12 mouse cellular contexts compared by ENCODE assay signal in the genomic region with DNA sequence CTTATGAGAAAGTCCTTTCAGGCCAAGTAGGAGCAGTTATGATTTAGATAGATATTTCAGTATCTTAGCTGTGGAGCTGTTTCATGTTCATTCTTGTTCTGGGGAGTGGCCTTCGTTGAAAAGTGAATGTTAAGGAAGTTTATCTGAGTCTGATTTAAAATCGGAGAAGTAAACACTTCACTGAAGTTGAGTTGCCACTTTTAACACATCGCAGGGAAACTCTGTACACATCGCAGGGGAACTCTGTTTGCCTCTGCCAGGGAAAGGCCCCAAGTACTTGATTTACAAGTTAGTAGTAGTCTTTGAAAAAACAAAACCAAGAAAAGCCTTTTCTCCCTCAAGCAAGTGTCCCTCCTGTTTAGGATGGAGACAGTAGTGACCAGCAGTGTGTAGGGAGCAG. TPM values are rescaled to one million over a fixed set of nuclear protein-coding genes. Genes with fewer than 3 reads are reported as not detected.
A peak's percentile ranks its signal among the peaks of the same experiment; 100 is the strongest.
DNase-seq lines count a peak whose midpoint lies in the region; ATAC-seq and TF ChIP-seq lines count a peak whose summit lies in the region.
"Had no signal": no experiment of that assay in that cellular context is flagged by ENCODE, and none has a peak within 500 bp of the region (broad histone marks: within the 10 kb centered on the region; RNA-seq: fewer than 3 reads in every experiment).

No protein-coding gene starts in this region.

- TF ChIP-seq CTCF in ES-Bruce4 (IDR thresholded peaks at IDR 0.05; ENCODE audit: low read depth, low read length), result no peak
- no peak for TF ChIP-seq CTCF in lung, embryonic 14.5 days (IDR thresholded peaks at IDR 0.05; ENCODE audit: low read depth)

- ATAC-seq in heart, embryonic 12.5 days (ENCODE audit: insufficient number of reproducible peaks, low FRiP score), result no peak
- no peak for ATAC-seq in intestine, embryonic 14.5 days (replicated peaks; ENCODE audit: low FRiP score, low TSS enrichment, low read depth)
- ATAC-seq in lung, embryonic 14.5 days (ENCODE audit: insufficient read depth), result no peak
- no peak for ATAC-seq in midbrain, embryonic 15.5 days (replicated peaks)

- peak overlapping the region; percentile 65 for H3K4me3 ChIP-seq in heart, embryonic 12.5 days
- peak overlapping the region; percentile 23; the same call in 1 of the 2 replicates for H3K4me3 ChIP-seq in ES-Bruce4 (ENCODE audit: low read depth, low read length)
- H3K4me3 ChIP-seq in intestine, embryonic 14.5 days (ENCODE audit: low read depth, low read length), result peak overlapping the region; percentile 52; the same call in 1 of the 2 replicates
- H3K4me3 ChIP-seq in lung, embryonic 14.5 days (ENCODE audit: low read depth, low read length), result peak overlapping the region; percentile 49
- H3K4me3 ChIP-seq in midbrain, embryonic 15.5 days, result no peak overlapping the region

- TF ChIP-seq EP300 in ES-Bruce4 (IDR thresholded peaks at IDR 0.05; ENCODE audit: insufficient read depth, low read depth, low read length), result no peak

- H3K27me3 ChIP-seq in heart, embryonic 12.5 days (replicated peaks), result peaks cover 12% of the 10 kb centered on the region
- no peaks in the 10 kb centered on the region for H3K27me3 ChIP-seq in ES-Bruce4 (ENCODE audit: control insufficient read depth, insufficient read depth, low read length, poor library complexity, severe bottlenecking)
- H3K27me3 ChIP-seq in intestine, embryonic 14.5 days (replicated peaks; ENCODE audit: control insufficient read depth, insufficient read depth, low read length), result peaks cover 37% of the 10 kb centered on the region
- H3K27me3 ChIP-seq in lung, embryonic 14.5 days (ENCODE audit: insufficient read depth, low read length), result peaks cover 31% of the 10 kb centered on the region
- H3K27me3 ChIP-seq in midbrain, embryonic 15.5 days (replicated peaks), result peaks cover 34% of the 10 kb centered on the region

- peaks cover 23% of the 10 kb centered on the region for H3K4me1 ChIP-seq in heart, embryonic 12.5 days (replicated peaks)
- no peaks in the 10 kb centered on the region for H3K4me1 ChIP-seq in ES-Bruce4 (ENCODE audit: control insufficient read depth, insufficient read depth, low read length)
- H3K4me1 ChIP-seq in intestine, embryonic 14.5 days (replicated peaks; ENCODE audit: control insufficient read depth, insufficient read depth, low read length), result peaks cover 3% of the 10 kb centered on the region; the same call in 1 of the 2 replicates
- no peaks in the 10 kb centered on the region for H3K4me1 ChIP-seq in lung, embryonic 14.5 days (ENCODE audit: insufficient read depth)
- H3K4me1 ChIP-seq in midbrain, embryonic 15.5 days, result peaks cover 8% of the 10 kb centered on the region; the same call in 1 of the 2 replicates

- peak overlapping the region; percentile 67 for H3K27ac ChIP-seq in heart, embryonic 12.5 days (ENCODE audit: poor library complexity, severe bottlenecking)
- H3K27ac ChIP-seq in ES-Bruce4 (ENCODE audit: insufficient read depth, low read length), result peak overlapping the region; percentile 19; the same call in 1 of the 2 replicates
- H3K27ac ChIP-seq in intestine, embryonic 14.5 days (ENCODE audit: low read depth), result no peak overlapping the region
- H3K27ac ChIP-seq in lung, embryonic 14.5 days (ENCODE audit: low read depth), result no peak overlapping the region
- no peak overlapping the region for H3K27ac ChIP-seq in midbrain, embryonic 15.5 days
- H3K27ac ChIP-seq: macrophage had no signal

- intact Hi-C loops in heart, postnatal 25 days (cut with DNase I), result no loop called here

- 31% methylated on average over 4 of the region's 4 CpGs for WGBS in heart, embryonic 12.5 days
- 37% methylated on average over 4 of the region's 4 CpGs for WGBS in intestine, embryonic 14.5 days
- 41% methylated on average over 4 of the region's 4 CpGs for WGBS in lung, embryonic 14.5 days
- 68% methylated on average over 4 of the region's 4 CpGs for WGBS in midbrain, embryonic 15.5 days

- TF ChIP-seq POLR2A in ES-Bruce4 (IDR thresholded peaks at IDR 0.05; ENCODE audit: insufficient read depth, low read length), result no peak

- no peaks in the 10 kb centered on the region for H3K36me3 ChIP-seq in heart, embryonic 12.5 days
- H3K36me3 ChIP-seq in ES-Bruce4 (ENCODE audit: control insufficient read depth, insufficient read depth, low read length, poor library complexity, severe bottlenecking), result no peaks in the 10 kb centered on the region
- H3K36me3 ChIP-seq in intestine, embryonic 14.5 days (ENCODE audit: control insufficient read depth, insufficient read depth, low read length), result no peaks in the 10 kb centered on the region
- no peaks in the 10 kb centered on the region for H3K36me3 ChIP-seq in lung, embryonic 14.5 days (ENCODE audit: insufficient read depth)
- H3K36me3 ChIP-seq in midbrain, embryonic 15.5 days (replicated peaks), result no peaks in the 10 kb centered on the region

- no peaks in the 10 kb centered on the region for H3K9me3 ChIP-seq in heart, embryonic 12.5 days (replicated peaks)
- no peaks in the 10 kb centered on the region for H3K9me3 ChIP-seq in ES-Bruce4 (replicated peaks; ENCODE audit: control insufficient read depth, insufficient read depth, low read length, poor library complexity, severe bottlenecking)
- no peaks in the 10 kb centered on the region for H3K9me3 ChIP-seq in intestine, embryonic 14.5 days (ENCODE audit: control insufficient read depth, low read length)
- no peaks in the 10 kb centered on the region for H3K9me3 ChIP-seq in lung, embryonic 14.5 days (ENCODE audit: low read depth, low read length)
- H3K9me3 ChIP-seq in midbrain, embryonic 15.5 days, result no peaks in the 10 kb centered on the region

- no peak for DNase-seq in heart, postnatal 25 days (ENCODE audit: low spot score)
- DNase-seq in intestine, embryonic 14.5 days (ENCODE audit: low spot score), result no peak
- DNase-seq in lung, embryonic 14.5 days, result peak; percentile 37
- DNase-seq in right cerebral cortex, postnatal 14 days, result no peak
- no peak for DNase-seq in layer of hippocampus, postnatal 10 days (ENCODE audit: low spot score in 2 of 2)

- H3K9ac ChIP-seq in heart, embryonic 12.5 days, result peak overlapping the region; percentile 64; the same call in 1 of the 2 replicates
- H3K9ac ChIP-seq in ES-Bruce4 (ENCODE audit: low read depth, poor library complexity, severe bottlenecking), result peak overlapping the region; percentile 63
- no peak overlapping the region for H3K9ac ChIP-seq in intestine, embryonic 14.5 days (ENCODE audit: low read length)
- no peak overlapping the region for H3K9ac ChIP-seq in lung, embryonic 14.5 days
- H3K9ac ChIP-seq in midbrain, embryonic 15.5 days, result no peak overlapping the region

- peak overlapping the region; percentile 65 for H3K4me2 ChIP-seq in heart, embryonic 12.5 days
- H3K4me2 ChIP-seq in intestine, embryonic 14.5 days (ENCODE audit: low read length), result peak overlapping the region; percentile 83
- H3K4me2 ChIP-seq in lung, embryonic 14.5 days, result peak overlapping the region; percentile 82
- H3K4me2 ChIP-seq in midbrain, embryonic 15.5 days, result no peak overlapping the region

RNA-seq across cellular contexts. Expression of gene Perp, which starts 0.9 kb away (rescaled TPM):
- polyA plus RNA-seq in heart, embryonic 12.5 days (2016; fragmentation: Nextera tagmentation; extraction: Ambion mirVana), result 105 and 106 TPM in 2 replicates
- 100 to 1,000 TPM; 121 to 130 TPM for total RNA-seq in heart, postnatal 25 days (2021)
- polyA plus RNA-seq in ES-Bruce4 (2011; ENCODE audit: insufficient read depth, insufficient read length, low read depth, missing spikeins), result 133 and 138 TPM in 2 replicates
- 18.1 and 21.4 TPM in 2 replicates for polyA plus RNA-seq in intestine, embryonic 14.5 days (2014; fragmentation: Nextera tagmentation; extraction: Ambion mirVana)
- polyA plus RNA-seq in lung, embryonic 14.5 days (2014; fragmentation: Nextera tagmentation; extraction: Ambion mirVana), result 15.0 and 21.2 TPM in 2 replicates
- polyA plus RNA-seq in midbrain, embryonic 15.5 days (2015; fragmentation: Nextera tagmentation; extraction: Ambion mirVana), result 7.6 and 11.7 TPM in 2 replicates
- 1 to 10 TPM; 4.5 to 4.6 TPM for total RNA-seq in layer of hippocampus, postnatal 10 days (2021)
- polyA plus RNA-seq: macrophage had no signal

RNA-seq across cellular contexts. Expression of gene Gm4922, which starts 59.1 kb away (rescaled TPM):
- not detected in 2 replicates for polyA plus RNA-seq in heart, embryonic 12.5 days (2016; fragmentation: Nextera tagmentation; extraction: Ambion mirVana)
- total RNA-seq in heart, postnatal 25 days (2021), result not detected
- polyA plus RNA-seq in ES-Bruce4 (2011; ENCODE audit: insufficient read depth, insufficient read length, low read depth, missing spikeins), result not detected in 2 replicates
- 0.09 and 0.12 TPM in 2 replicates for polyA plus RNA-seq in intestine, embryonic 14.5 days (2014; fragmentation: Nextera tagmentation; extraction: Ambion mirVana)
- polyA plus RNA-seq in lung, embryonic 14.5 days (2014; fragmentation: Nextera tagmentation; extraction: Ambion mirVana), result not detected in 2 replicates
- 0.09 and 0.39 TPM in 2 replicates for polyA plus RNA-seq in midbrain, embryonic 15.5 days (2015; fragmentation: Nextera tagmentation; extraction: Ambion mirVana)
- not detected for total RNA-seq in layer of hippocampus, postnatal 10 days (2021)
- total RNA-seq: heart, postnatal 10 days; layer of hippocampus, adult 18-20 months had no signal
- polyA plus RNA-seq: forebrain, embryonic 14.5 days; macrophage had no signal

Comparison
In these comparisons a context has a peak if more than half of its experiments do, and no peak if none do; other contexts are left out.
1. H3K27ac ChIP-seq: peak in heart, embryonic 12.5 days (single experiment) and ES-Bruce4 (single experiment); none in intestine, embryonic 14.5 days (single experiment), lung, embryonic 14.5 days (single experiment) and midbrain, embryonic 15.5 days (single experiment).
2. H3K9ac ChIP-seq: peak in heart, embryonic 12.5 days (single experiment) and ES-Bruce4 (single experiment); none in intestine, embryonic 14.5 days (single experiment), lung, embryonic 14.5 days (single experiment) and midbrain, embryonic 15.5 days (single experiment).